Mouse (Mus musculus): ENCODE measurements at regions not wholly inside any gene's neighbourhood (a gene's known extent, or its start where the extent isn't known, plus 50 kb on each side); places are given as distances from the start of the nearest gene placed in this dataset.

- DNase-seq (ENCODE audit: low spot score in 2 of 2) = peak in 1 of 2 experiments; percentile 30
These were observed 339.1 kb upstream of the Msl3l2 start for GRCm38 (mm10) chr10:55767571-55767970.

GRCm38 (mm10) chr10:55769642-55770041, 337.1 kb upstream of the Msl3l2 start:
- no peak for DNase-seq (ENCODE audit: low spot score in 2 of 2)

- DNase-seq (ENCODE audit: low spot score in 2 of 2) = no peak
These were observed 323.8 kb upstream of the Msl3l2 start for GRCm38 (mm10) chr10:55782674-55783469.

- no peak for DNase-seq (ENCODE audit: low spot score in 2 of 2)
These were observed 292.8 kb upstream of the Msl3l2 start for GRCm38 (mm10) chr10:55813966-55814365.

GRCm38 (mm10) chr10:55851361-55851760, 255.4 kb upstream of the Msl3l2 start:
- DNase-seq (ENCODE audit: low spot score in 2 of 2) = no peak

GRCm38 (mm10) chr10:55892606-55893005, 214.1 kb upstream of the Msl3l2 start:
- peak in 1 of 2 experiments; percentile 44 for DNase-seq (ENCODE audit: low spot score in 2 of 2)

- no peak for DNase-seq (ENCODE audit: low spot score in 2 of 2)
These were observed 177.6 kb upstream of the Msl3l2 start for GRCm38 (mm10) chr10:55929100-55929499.

- DNase-seq (ENCODE audit: low spot score in 2 of 2) = no peak
These were observed 172.7 kb upstream of the Msl3l2 start for GRCm38 (mm10) chr10:55933993-55934392.

- peak in 1 of 2 experiments; percentile 2 for DNase-seq (ENCODE audit: low spot score in 2 of 2)
These were observed 171.3 kb upstream of the Msl3l2 start for GRCm38 (mm10) chr10:55935447-55935846.

- DNase-seq (ENCODE audit: low spot score in 2 of 2) = no peak
These were observed 144.0 kb upstream of the Msl3l2 start for GRCm38 (mm10) chr10:55962627-55963203.
